In the genomic region with DNA sequence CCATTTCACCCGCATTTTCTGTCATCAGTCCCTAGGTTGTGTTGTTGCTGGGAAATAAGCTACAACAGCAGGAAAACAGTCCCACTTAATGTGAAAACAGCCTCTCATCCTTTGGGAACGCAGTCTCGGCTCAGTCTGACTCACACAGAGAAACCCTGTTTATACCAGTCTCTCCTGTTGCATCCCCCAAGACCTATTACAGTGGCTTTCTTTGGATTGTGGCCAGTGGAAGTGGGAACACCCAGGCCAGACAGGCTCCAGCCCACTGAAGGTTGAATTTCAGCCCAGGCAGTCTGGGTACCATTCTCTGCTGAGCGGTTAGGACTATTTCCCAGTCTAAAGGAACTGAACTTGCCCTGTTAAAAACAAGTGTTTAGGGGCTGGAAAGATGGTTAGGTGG, we compare ENCODE assay signal across 19 mouse cellular contexts.
A peak's percentile ranks its signal among the peaks of the same experiment; 100 is the strongest.
DNase-seq lines count a peak whose midpoint lies in the region; ATAC-seq lines count a peak whose summit lies in the region.
"Had no signal": no experiment of that assay in that cellular context is flagged by ENCODE, and none has a peak within 500 bp of the region (broad histone marks: within the 10 kb centered on the region; RNA-seq: fewer than 3 reads in every experiment).

No protein-coding gene starts in this region.

- H3K9ac ChIP-seq in embryonic facial prominence, embryonic 13.5 days: no peak overlapping the region
- no peak overlapping the region for H3K9ac ChIP-seq in limb, embryonic 13.5 days
- H3K9ac ChIP-seq: hindbrain, embryonic 13.5 days had no signal

- 0 out of 2 replicates have a peak, but pooled peaks have one; percentile 43 for ATAC-seq in embryonic facial prominence, embryonic 13.5 days (ENCODE audit: insufficient number of reproducible peaks, insufficient read depth, low FRiP score, low TSS enrichment, low read depth)
- ATAC-seq in limb, embryonic 13.5 days (ENCODE audit: low FRiP score, low read depth): peak; percentile 88
- no peak for ATAC-seq in CD4-positive, CD25-positive, alpha-beta regulatory T cell, adult 4 months
- ATAC-seq: forebrain, embryonic 14.5 days; hindbrain, postnatal 0 days had no signal

- peak overlapping the region; percentile 77 for H3K27ac ChIP-seq in embryonic facial prominence, embryonic 13.5 days
- no peak overlapping the region for H3K27ac ChIP-seq in limb, embryonic 13.5 days
- H3K27ac ChIP-seq: forebrain, embryonic 10.5 days; gastrocnemius, adult 2 months; heart, embryonic 10.5 days; hindbrain, embryonic 13.5 days; hindbrain, postnatal 0 days had no signal

- H3K4me3 ChIP-seq in embryonic facial prominence, embryonic 13.5 days: no peak overlapping the region
- H3K4me3 ChIP-seq in limb, embryonic 13.5 days: no peak overlapping the region
- H3K4me3 ChIP-seq: forebrain, embryonic 10.5 days; gastrocnemius, adult 2 months; heart, embryonic 10.5 days; hindbrain, embryonic 13.5 days had no signal

- no peaks in the 10 kb centered on the region for H3K4me1 ChIP-seq in embryonic facial prominence, embryonic 13.5 days
- H3K4me1 ChIP-seq in limb, embryonic 13.5 days: peaks cover 11% of the 10 kb centered on the region; the same call in 1 of the 2 replicates
- H3K4me1 ChIP-seq: hindbrain, embryonic 13.5 days had no signal

- intact Hi-C loops in heart, postnatal 14 days (cut with DNase I): no loop called here

- H3K27me3 ChIP-seq in embryonic facial prominence, embryonic 13.5 days: no peaks in the 10 kb centered on the region
- H3K27me3 ChIP-seq in limb, embryonic 13.5 days: no peaks in the 10 kb centered on the region
- H3K27me3 ChIP-seq: CH12.LX; hindbrain, embryonic 13.5 days had no signal

- whole genome bisulfite sequencing in embryonic facial prominence, embryonic 13.5 days: 61% methylated on average over 4 of the region's 4 CpGs
- WGBS in limb, embryonic 13.5 days: 62% methylated on average over 4 of the region's 4 CpGs

- H3K4me2 ChIP-seq in embryonic facial prominence, embryonic 13.5 days: no peak overlapping the region
- H3K4me2 ChIP-seq in limb, embryonic 13.5 days (replicated peaks): no peak overlapping the region
- H3K4me2 ChIP-seq: hindbrain, embryonic 13.5 days had no signal

- no peaks in the 10 kb centered on the region for H3K36me3 ChIP-seq in embryonic facial prominence, embryonic 13.5 days
- no peaks in the 10 kb centered on the region for H3K36me3 ChIP-seq in limb, embryonic 13.5 days
- H3K36me3 ChIP-seq: forebrain, embryonic 10.5 days; heart, embryonic 10.5 days; hindbrain, embryonic 13.5 days had no signal

- DNase-seq in heart, adult 11 months: peak; percentile 57
- no peak for DNase-seq in heart, postnatal 14 days
- DNase-seq in lung, postnatal 25 days (ENCODE audit: low spot score): no peak
- DNase-seq in adrenal gland, postnatal 14 days: no peak
- DNase-seq: adrenal gland, adult 8-10 months; cerebellum, adult 11-12 months; cerebellum, adult 9-10 months; cerebellum, postnatal 36 days; gastrocnemius, adult 2 months; gastrocnemius, postnatal 36 days had no signal

- H3K9me3 ChIP-seq in embryonic facial prominence, embryonic 13.5 days: no peaks in the 10 kb centered on the region
- no peaks in the 10 kb centered on the region for H3K9me3 ChIP-seq in limb, embryonic 13.5 days
- H3K9me3 ChIP-seq: forebrain, embryonic 10.5 days; heart, embryonic 10.5 days; hindbrain, embryonic 13.5 days had no signal
